Comparison of ENCODE assay signal across 7 mouse cellular contexts in the genomic region with DNA sequence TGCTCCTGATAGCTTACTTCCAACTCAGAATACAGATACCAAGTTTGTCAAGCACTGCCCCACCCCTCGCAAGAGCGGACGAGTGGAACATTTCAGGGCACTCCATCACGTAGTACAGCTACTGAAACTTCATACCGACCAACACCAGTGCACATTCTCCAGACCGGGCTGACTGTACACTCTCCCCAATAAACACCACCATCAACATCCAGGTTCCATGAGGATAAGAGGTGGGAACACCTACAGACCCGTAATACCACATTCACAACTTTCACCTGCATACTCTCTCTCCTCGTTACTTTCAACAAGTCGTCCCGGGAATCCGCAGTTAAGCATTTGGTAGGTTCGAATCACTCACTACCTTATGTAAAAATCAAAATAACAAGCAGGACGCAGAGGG. TPM values are rescaled to one million over a fixed set of nuclear protein-coding genes. Genes with fewer than 3 reads are reported as not detected.
DNase-seq lines count a peak whose midpoint lies in the region; ATAC-seq and TF ChIP-seq lines count a peak whose summit lies in the region.

No protein-coding gene starts in this region.

- H3K4me1 ChIP-seq in ES-E14 (ENCODE audit: control insufficient read depth in 2 of 2, insufficient read depth in 2 of 2, low read length in 2 of 2, poor library complexity in 1 of 2): peaks cover 2 to 4% of the 10 kb centered on the region in 2 experiments; a peak in 2 of 4 replicates
- H3K4me1 ChIP-seq in kidney, postnatal 0 days (replicated peaks; ENCODE audit: insufficient read depth, low read length): peaks cover 14% of the 10 kb centered on the region; the same call in 1 of the 2 replicates
- peaks cover 16% of the 10 kb centered on the region for H3K4me1 ChIP-seq in midbrain, embryonic 11.5 days (ENCODE audit: control insufficient read depth, insufficient read depth, low read length)

- H3K9ac ChIP-seq in ES-E14 (ENCODE audit: insufficient read depth, low read depth, low read length, poor library complexity, severe bottlenecking): peak overlapping the region; percentile 96
- peak overlapping the region; percentile 92 for H3K9ac ChIP-seq in kidney, postnatal 0 days (ENCODE audit: low read depth, low read length)
- H3K9ac ChIP-seq in midbrain, embryonic 11.5 days (ENCODE audit: low read length): peak overlapping the region; percentile 88

- H3K9me3 ChIP-seq in ES-E14 (ENCODE audit: control insufficient read depth, insufficient read depth, low read depth, low read length): no peaks in the 10 kb centered on the region
- no peaks in the 10 kb centered on the region for H3K9me3 ChIP-seq in kidney, postnatal 0 days (replicated peaks; ENCODE audit: low read length)
- H3K9me3 ChIP-seq in midbrain, embryonic 11.5 days (ENCODE audit: control insufficient read depth, low read length): no peaks in the 10 kb centered on the region

- no peak for ATAC-seq in kidney, postnatal 0 days (replicated peaks; ENCODE audit: low FRiP score, low read depth)
- ATAC-seq in midbrain, embryonic 11.5 days (ENCODE audit: low FRiP score): no peak
- no peak for ATAC-seq in activated CD4-positive, CD25-positive, alpha-beta regulatory T cell, adult 4 months

- H3K4me2 ChIP-seq in kidney, postnatal 0 days (ENCODE audit: low read length): peak overlapping the region; percentile 83
- peak overlapping the region; percentile 75 for H3K4me2 ChIP-seq in midbrain, embryonic 11.5 days

- DNase-seq in ES-E14 (ENCODE audit: low read depth, low spot score): no peak
- DNase-seq in adrenal gland, postnatal 25 days: peak; percentile 24
- DNase-seq in heart, adult 9 months (ENCODE audit: low spot score in 2 of 2): peak; percentile 30 to 45
- peak; percentile 69 for DNase-seq in kidney, postnatal 0 days (ENCODE audit: low spot score)
- peak; percentile 93 for DNase-seq in midbrain, embryonic 11.5 days (ENCODE audit: low spot score, missing footprints)
- no peak for DNase-seq in natural killer cell, adult 2 months (ENCODE audit: low spot score in 2 of 2)

- no peaks in the 10 kb centered on the region for H3K36me3 ChIP-seq in ES-E14 (ENCODE audit: control insufficient read depth, insufficient read depth, low read length, poor library complexity, severe bottlenecking)
- no peaks in the 10 kb centered on the region for H3K36me3 ChIP-seq in kidney, postnatal 0 days (ENCODE audit: insufficient read depth, low read length)
- H3K36me3 ChIP-seq in midbrain, embryonic 11.5 days (ENCODE audit: control insufficient read depth, insufficient read depth, low read length): no peaks in the 10 kb centered on the region

- H3K27ac ChIP-seq in ES-E14 (ENCODE audit: insufficient read depth, low read depth, low read length, poor library complexity, severe bottlenecking): 0 out of 2 replicates have a peak overlapping the region, but pooled peaks have one; percentile 18
- peak overlapping the region; percentile 98 for H3K27ac ChIP-seq in kidney, postnatal 0 days
- H3K27ac ChIP-seq in midbrain, embryonic 11.5 days (ENCODE audit: low read depth, low read length): peak overlapping the region; percentile 91; the same call in 1 of the 2 replicates

- no peak for TF ChIP-seq CTCF in kidney, postnatal 0 days (IDR thresholded peaks at IDR 0.05; ENCODE audit: low read depth)

- H3K4me3 ChIP-seq in ES-E14 (ENCODE audit: insufficient read depth in 1 of 2, low read depth in 1 of 2, low read length in 2 of 2, poor library complexity in 1 of 2, severe bottlenecking in 1 of 2): peak overlapping the region; percentile 99
- peak overlapping the region; percentile 89 for H3K4me3 ChIP-seq in kidney, postnatal 0 days (replicated peaks; ENCODE audit: low read depth, low read length)
- peak overlapping the region; percentile 82 for H3K4me3 ChIP-seq in midbrain, embryonic 11.5 days (ENCODE audit: low read depth, low read length)

- WGBS in kidney, postnatal 0 days: 1% methylated on average over 13 of the region's 13 CpGs
- under 1% methylated on average over 13 of the region's 13 CpGs for WGBS in midbrain, embryonic 11.5 days

- no peaks in the 10 kb centered on the region for H3K27me3 ChIP-seq in kidney, postnatal 0 days (ENCODE audit: insufficient read depth, low read length)
- H3K27me3 ChIP-seq in midbrain, embryonic 11.5 days (ENCODE audit: control insufficient read depth, insufficient read depth, low read length): no peaks in the 10 kb centered on the region

- in situ Hi-C loops in ES-E14 (cut with MboI; ENCODE audit: low sequenced_read_pairs in 2 of 2, unreplicated experiment in 2 of 2): no loop called here

TF ChIP-seq in ES-E14, 5 proteins besides CTCF, POLR2A, EP300 and RAD21:
- TF ChIP-seq CHD2 (IDR thresholded peaks at IDR 0.05; ENCODE audit: low read depth, low read length) (no peak), HCFC1 (IDR thresholded peaks at IDR 0.05; ENCODE audit: borderline replicate concordance, insufficient read depth, low read length) (no peak), ZC3H11A (IDR thresholded peaks at IDR 0.05; ENCODE audit: borderline replicate concordance, low read depth, low read length) (no peak), MAFK (IDR thresholded peaks at IDR 0.05; ENCODE audit: insufficient read depth, low read depth, low read length) (no peak), ZNF384 (IDR thresholded peaks at IDR 0.05; ENCODE audit: low read depth, low read length) (no peak)
TF ChIP-seq in ES-E14: peak in this region for 0.

RNA-seq across cellular contexts. Expression of a gene that starts 1.1 kb away (rescaled TPM):
- 47.0 and 60.5 TPM in 2 replicates for total RNA-seq in ES-E14 (2012; rRNA removed)
- total RNA-seq in adrenal gland, postnatal 25 days (2021): 89.6 and 113 TPM in 2 replicates
- 216 and 226 TPM in 2 replicates for polyA plus RNA-seq in kidney, postnatal 0 days (2015; fragmentation: Nextera tagmentation; extraction: Ambion mirVana)
- polyA plus RNA-seq in midbrain, embryonic 11.5 days (2014; fragmentation: Nextera tagmentation; extraction: Ambion mirVana): 65.8 and 69.1 TPM in 2 replicates
- polyA plus RNA-seq in activated CD4-positive, CD25-positive, alpha-beta regulatory T cell, adult 4 months (2017; shearing (Covaris generic)): under 1 TPM in 1 of 2 experiments, not detected in 1; 0.25 TPM

Comparison
In these comparisons a context has a peak if more than half of its experiments do, and no peak if none do; other contexts are left out.
1. DNase-seq: peak in adrenal gland, postnatal 25 days (single experiment), heart, adult 9 months (2 of 2), kidney, postnatal 0 days (single experiment) and midbrain, embryonic 11.5 days (single experiment); none in ES-E14 (single experiment) and natural killer cell, adult 2 months (0 of 2).
2. H3K27ac ChIP-seq: peak in every context shown above with its lines; median percentile 98 in kidney, postnatal 0 days; 91 in midbrain, embryonic 11.5 days; 18 in ES-E14.
3. RNA of a gene that starts 1.1 kb away (polyA plus RNA-seq): 216 to 226 TPM in kidney, postnatal 0 days and 65.8 to 69.1 TPM in midbrain, embryonic 11.5 days; 0.25 TPM in activated CD4-positive, CD25-positive, alpha-beta regulatory T cell, adult 4 months; every median in the first group is over 10 times any median in the second.
4. Peak in every context shown above with its lines, with median percentiles within 50 percentile points of each other: H3K4me3 ChIP-seq and H3K9ac ChIP-seq.